Mouse (Mus musculus) heart, postnatal 0 days (tissue): ENCODE measurements around the gene Ino80b. TPM values are rescaled to one million over a fixed set of nuclear protein-coding genes. Genes with fewer than 3 reads are reported as not detected.
A peak's percentile ranks its signal among the peaks of the same experiment; 100 is the strongest.

Experiments
- ATAC-seq: fragments of 200-750 bp; cut with Nextera tagmentation; 2 replicates; pipeline ENCODE4 v1.8.0; 2017; ENCODE audit warnings: low read depth, moderate number of reproducible peaks, moderate library complexity; ENCODE audit not compliant: insufficient read depth
- DNase-seq: peaks from one replicate; pipeline ENCODE4 v3.0.0-alpha.2; 2016; ENCODE audit warnings: low spot score
- H3K27ac ChIP-seq: fragments of 300-500 bp; sonication (generic); 2 replicates; pipeline ENCODE4 v1.5.1; 2014; ENCODE audit warnings: low read depth, mild to moderate bottlenecking
- H3K27me3 ChIP-seq: fragments of 300-500 bp; sonication (generic); 2 replicates; pipeline ENCODE4 v1.6.1; 2014; ENCODE audit warnings: low read length, mixed read lengths; ENCODE audit not compliant: control insufficient read depth, insufficient read depth
- H3K36me3 ChIP-seq: fragments of 300-500 bp; sonication (generic); replicated peaks from 2 replicates; pipeline ENCODE4 v1.6.1; 2014; ENCODE audit warnings: low read length, mixed read lengths; ENCODE audit not compliant: control insufficient read depth, insufficient read depth
- H3K4me1 ChIP-seq: fragments of 300-500 bp; sonication (generic); 2 replicates; pipeline ENCODE4 v1.6.1; 2014; ENCODE audit warnings: antibody characterized with exemption; ENCODE audit not compliant: control insufficient read depth, insufficient read depth
- H3K4me2 ChIP-seq: fragments of 300-500 bp; sonication (generic); 2 replicates; pipeline ENCODE4 v1.6.1; 2014; ENCODE audit warnings: low read depth, mild to moderate bottlenecking, low read length, moderate library complexity
- H3K4me3 ChIP-seq: fragments of 300-500 bp; sonication (generic); 2 replicates; pipeline ENCODE4 v1.5.1; 2014; ENCODE audit warnings: low read depth, low read length
- H3K9ac ChIP-seq: fragments of 300-500 bp; sonication (generic); replicated peaks from 2 replicates; pipeline ENCODE4 v1.6.1; 2014; ENCODE audit warnings: low read depth, low read length, mixed read lengths
- H3K9me3 ChIP-seq: fragments of 300-500 bp; sonication (generic); replicated peaks from 2 replicates; pipeline ENCODE4 v1.6.1; 2016; ENCODE audit warnings: low read length; ENCODE audit not compliant: control insufficient read depth
- CTCF ChIP-seq: IDR thresholded peaks from 2 replicates; pipeline ENCODE4 v1.5.1; 2016; ENCODE audit warnings: antibody characterized with exemption, control low read depth, low read depth
- EP300 ChIP-seq: IDR thresholded peaks from 2 replicates; pipeline ENCODE4 v1.6.1; 2016; ENCODE audit warnings: antibody characterized with exemption, low read depth
- WGBS: fragments of 180-500 bp; shearing (Covaris S2); extraction: QIAGEN DNeasy Blood & Tissue Kit; methylation state at CpG from one replicate; pipeline ENCODE4 v1.1.7; 2014; 5-methylcytosine and 5-hydroxymethylcytosine counted together
- polyA plus RNA-seq: library from polyadenylated mRNA; unstranded; fragments of >200 nt; fragmentation: Nextera tagmentation; extraction: Ambion mirVana; gene quantifications from 2 replicates; pipeline ENCODE4 v1.2.1, GENCODE M21; 2015
- total RNA-seq: library from RNA; depleted of rRNA; stranded (reverse); fragments of >200 nt; gene quantifications from 2 replicates; pipeline ENCODE4 v1.2.3, GENCODE M21; 2014; ENCODE audit warnings: low replicate concordance

Ino80b gene
- total and polyA plus RNA-seq, 2 experiments from 2014 or later = 5.5 to 8.9 TPM

DNA sequence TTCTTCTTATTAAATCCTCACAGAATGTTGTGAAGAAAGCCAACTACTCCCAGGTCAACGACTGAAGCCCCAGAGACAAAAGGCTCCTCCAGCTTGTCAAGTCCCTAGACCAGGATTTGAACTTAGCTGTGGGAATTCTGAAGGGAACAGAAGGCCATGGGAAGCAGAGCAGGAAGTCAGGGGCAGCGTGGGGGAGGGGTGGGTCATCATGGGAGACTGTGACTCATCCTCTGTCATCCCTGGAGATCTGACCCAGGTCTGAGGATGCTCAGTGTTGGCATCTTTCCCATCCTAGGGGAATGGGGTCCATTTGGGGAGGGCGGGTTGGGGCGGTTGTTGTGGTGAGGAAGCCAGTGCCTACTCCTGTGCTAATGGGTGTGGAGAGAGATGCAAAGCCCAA, 16.4 kb upstream of the Ino80b start:
- Histone ChIP-seq H3K9ac (peak overlapping the region; percentile 32; the same call in 1 of the 2 replicates), H3K4me3 (no peak overlapping the region; the same call in 1 of the 2 replicates), H3K9me3 (no peaks in the 10 kb centered on the region), H3K27ac (peak overlapping the region; percentile 49; the same call in 1 of the 2 replicates), H3K27me3 (no peaks in the 10 kb centered on the region), H3K36me3 (no peaks in the 10 kb centered on the region), H3K4me1 (peaks cover 28% of the 10 kb centered on the region), H3K4me2 (peak overlapping the region; percentile 61)
- 34% methylated on average over 4 of the region's 4 CpGs for WGBS
- ATAC-seq (no peak), DNase-seq (no peak)
- TF ChIP-seq CTCF (no peak), EP300 (no peak)

DNA sequence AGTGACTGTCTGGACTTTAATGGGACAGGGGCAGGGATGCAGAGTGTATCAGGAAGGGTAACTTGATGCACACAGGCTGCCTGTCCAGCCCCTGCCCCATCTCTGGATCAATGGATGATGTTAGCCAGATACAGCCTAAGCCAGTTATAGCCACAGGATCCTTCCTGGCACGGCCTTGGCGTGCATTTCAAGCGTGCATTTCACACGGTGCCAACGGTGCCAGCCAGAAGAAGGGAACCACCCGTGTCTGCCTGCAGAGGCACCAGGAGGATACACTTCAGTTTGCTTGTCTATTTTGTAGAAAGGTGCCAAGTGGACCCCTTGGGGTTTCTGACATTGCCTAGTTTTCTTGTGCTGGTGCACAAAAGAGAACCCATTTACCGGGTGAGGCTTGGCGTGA, 14.8 kb upstream of the Ino80b start:
- H3K27me3 ChIP-seq = no peaks in the 10 kb centered on the region
- no peak overlapping the region for H3K4me3 ChIP-seq
- H3K4me1 ChIP-seq = peaks cover 38% of the 10 kb centered on the region
- DNase-seq (no peak), ATAC-seq (no peak)
- 93% methylated on average over 8 of the region's 8 CpGs for WGBS
- no peaks in the 10 kb centered on the region for H3K9me3 ChIP-seq
- no peak overlapping the region for H3K4me2 ChIP-seq
- no peaks in the 10 kb centered on the region for H3K36me3 ChIP-seq
- TF ChIP-seq EP300 = no peak
- no peak for TF ChIP-seq CTCF
- no peak overlapping the region for H3K27ac ChIP-seq
- no peak overlapping the region for H3K9ac ChIP-seq

DNA sequence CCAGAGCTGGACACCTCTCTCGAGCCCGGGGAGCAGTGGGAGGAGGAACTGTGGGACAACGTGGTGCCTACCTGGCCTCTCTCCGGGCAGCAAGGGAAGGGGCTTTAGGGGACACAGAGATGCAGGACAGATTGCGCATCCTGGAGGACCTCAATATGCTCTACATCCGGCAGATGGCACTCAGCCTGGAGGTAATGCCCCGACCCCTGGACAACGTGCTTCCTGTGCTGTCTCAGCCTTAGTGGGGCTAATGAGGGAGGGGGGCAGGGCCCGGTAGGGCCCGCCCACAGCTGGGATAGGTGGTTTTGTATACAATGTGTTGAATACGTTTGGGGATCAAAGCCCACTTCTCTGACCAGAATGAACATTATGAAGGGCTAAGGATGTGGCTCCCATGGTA, 12.8 kb upstream of the Ino80b start:
- no peaks in the 10 kb centered on the region for H3K9me3 ChIP-seq
- ATAC-seq = 0 out of 2 replicates have a peak, but pooled peaks have one; percentile 12
- no peak; the same call in 1 of the 2 replicates for TF ChIP-seq CTCF
- H3K4me2 ChIP-seq = peak overlapping the region; percentile 73
- peak overlapping the region; percentile 83 for H3K9ac ChIP-seq
- no peak for DNase-seq
- peaks cover 38% of the 10 kb centered on the region for H3K4me1 ChIP-seq
- H3K36me3 ChIP-seq = no peaks in the 10 kb centered on the region
- 4% methylated on average over 11 of the region's 11 CpGs for WGBS
- H3K27me3 ChIP-seq = no peaks in the 10 kb centered on the region
- peak overlapping the region; percentile 57 for H3K4me3 ChIP-seq
- peak overlapping the region; percentile 99 for H3K27ac ChIP-seq

DNA sequence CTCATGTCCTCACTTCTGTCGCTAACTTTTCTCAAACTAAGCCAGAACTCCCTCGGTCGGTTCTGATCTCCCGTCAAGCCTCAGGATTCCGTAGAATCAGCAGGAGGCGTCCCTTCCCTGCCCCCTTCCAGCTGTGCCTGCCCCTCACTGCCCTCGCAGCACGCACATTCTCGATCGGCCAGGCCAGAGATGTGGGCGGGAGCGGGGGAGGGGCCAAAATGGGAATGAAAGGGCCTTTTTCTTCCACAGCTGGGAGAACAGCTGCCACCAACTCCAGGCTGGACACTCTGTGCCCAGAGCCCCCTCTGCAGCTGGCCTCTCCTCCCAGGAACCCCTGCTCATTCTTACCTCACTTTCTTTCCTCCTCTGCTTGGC, 12.3 kb upstream of the Ino80b start:
- 0% methylated on average over 12 of the region's 12 CpGs for WGBS
- H3K4me1 ChIP-seq = peaks cover 35% of the 10 kb centered on the region
- no peaks in the 10 kb centered on the region for H3K27me3 ChIP-seq
- ATAC-seq (peak; percentile 81), DNase-seq (peak; percentile 90)
- no peaks in the 10 kb centered on the region for H3K36me3 ChIP-seq
- H3K9ac ChIP-seq = peak overlapping the region; percentile 83
- no peaks in the 10 kb centered on the region for H3K9me3 ChIP-seq
- peak overlapping the region; percentile 99 for H3K27ac ChIP-seq
- peak overlapping the region; percentile 57 for H3K4me3 ChIP-seq
- H3K4me2 ChIP-seq = peak overlapping the region; percentile 73
- TF ChIP-seq CTCF (0 out of 2 replicates have a peak, but pooled peaks have one; percentile 11), EP300 (no peak)

DNA sequence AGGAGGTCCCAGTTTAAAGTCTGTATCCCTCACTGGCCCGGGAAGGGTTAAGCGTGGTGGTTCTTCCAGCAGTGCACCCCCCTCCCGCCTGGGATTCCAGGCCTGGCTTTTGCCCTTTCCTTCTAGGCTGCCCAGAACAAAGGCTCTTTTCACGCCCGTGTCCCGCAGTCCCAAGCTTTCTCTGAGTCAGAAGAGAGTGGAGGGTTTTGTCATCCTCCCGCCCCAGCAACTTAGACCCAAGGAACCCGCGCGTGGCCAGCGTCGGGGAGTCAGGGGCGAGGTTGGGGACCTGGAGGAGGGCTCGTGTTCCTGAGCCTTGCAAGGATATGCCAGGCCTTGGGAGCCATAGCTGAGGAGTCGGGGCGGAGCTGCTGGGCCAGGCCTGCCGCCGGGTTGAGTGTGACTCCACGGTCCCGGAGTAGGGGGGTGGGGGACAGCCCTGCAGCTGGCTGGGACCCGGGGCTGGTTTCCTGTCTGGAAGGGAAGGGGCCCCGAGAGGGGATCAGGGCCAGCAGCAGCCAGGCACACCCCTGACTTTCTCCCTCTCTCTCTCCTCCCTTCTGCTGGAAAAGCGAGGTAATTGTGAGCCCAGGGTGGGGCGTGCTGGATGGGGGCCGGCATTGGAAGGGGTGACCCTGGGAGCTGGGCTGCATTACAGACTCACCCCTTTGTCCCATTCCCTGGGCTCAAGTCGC, 11.8 kb upstream of the Ino80b start:
- ATAC-seq (peak; percentile 71), DNase-seq (peak; percentile 70)
- TF ChIP-seq CTCF (no peak), EP300 (no peak)
- peak overlapping the region; percentile 83 for H3K9ac ChIP-seq
- peak overlapping the region; percentile 99 for H3K27ac ChIP-seq
- no peaks in the 10 kb centered on the region for H3K9me3 ChIP-seq
- H3K4me2 ChIP-seq = peak overlapping the region; percentile 73
- H3K36me3 ChIP-seq = no peaks in the 10 kb centered on the region
- peak overlapping the region; percentile 57 for H3K4me3 ChIP-seq
- 2% methylated on average over 25 of the region's 26 CpGs for WGBS
- H3K4me1 ChIP-seq = peaks cover 30% of the 10 kb centered on the region
- H3K27me3 ChIP-seq = no peaks in the 10 kb centered on the region
